Mouse (Mus musculus): ENCODE measurements at regions not wholly inside any gene's neighbourhood (a gene's known extent, or its start where the extent isn't known, plus 50 kb on each side); places are given as distances from the start of the nearest gene placed in this dataset.
"Not testable (repeated sequence)": the region's sequence is repeated elsewhere in the genome, so short reads cannot be mapped to it uniquely, and the experiment has no call there.

DNA sequence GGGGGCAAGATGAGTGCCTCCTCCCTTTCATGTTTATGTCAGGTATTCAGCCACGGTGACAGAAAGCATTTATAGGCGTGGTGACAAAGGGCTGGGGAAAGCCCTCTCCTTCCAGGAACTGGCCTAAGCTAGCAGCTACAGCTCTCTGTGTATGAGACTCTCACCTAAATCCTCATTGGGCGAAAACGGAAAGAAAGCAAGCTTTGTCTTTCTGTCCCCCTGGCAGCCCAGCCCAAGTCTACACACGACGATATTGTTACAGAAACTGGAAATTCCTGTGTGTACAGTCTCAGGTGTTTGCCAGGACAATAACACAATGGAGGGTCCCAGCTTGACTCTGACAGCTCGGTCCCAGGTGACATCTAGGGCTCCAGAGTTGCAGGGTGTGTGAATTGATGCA, 60.0 kb downstream of the Dact2 start:
- DNase-seq (ENCODE audit: low read depth), result no peak

DNA sequence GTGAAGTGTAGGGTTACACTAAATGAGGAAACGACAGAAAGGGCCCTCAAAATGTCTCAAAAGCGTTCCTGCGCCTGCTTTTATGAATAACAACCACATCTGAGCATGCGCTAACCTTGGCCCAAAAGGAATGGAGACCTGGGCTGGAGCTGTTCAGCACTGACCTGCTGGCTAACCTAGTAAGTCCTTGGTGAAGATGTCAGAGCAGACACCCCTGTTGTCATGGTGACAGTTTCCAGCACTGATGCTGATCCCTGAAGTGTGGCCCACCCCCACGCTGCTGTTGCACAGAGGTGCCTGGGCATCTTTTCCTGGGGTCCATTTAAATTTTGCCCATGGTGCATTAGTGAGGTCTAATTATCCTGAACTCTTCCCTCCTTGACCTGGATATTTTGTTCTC, 62.4 kb downstream of the Dact2 start:
- no peak for DNase-seq (ENCODE audit: low read depth)

DNA sequence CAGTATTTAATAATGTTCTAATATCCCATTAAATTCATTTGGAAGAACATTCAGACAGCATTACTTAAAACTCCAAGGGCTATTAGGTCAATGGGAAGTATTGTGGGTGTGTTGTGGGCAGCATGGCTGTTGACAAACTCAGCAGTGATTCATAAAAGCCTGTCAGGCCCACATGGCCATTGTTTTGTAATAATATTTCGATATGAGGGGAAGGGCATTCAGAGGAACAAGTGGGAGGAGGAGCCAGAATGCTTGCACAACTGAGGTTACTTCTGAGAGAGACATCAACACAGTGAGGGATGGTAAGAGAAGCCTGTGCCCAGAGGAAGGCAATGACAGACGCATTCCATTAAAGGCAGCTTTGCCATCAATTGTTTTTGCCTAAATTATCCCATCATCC, 63.8 kb downstream of the Dact2 start:
- DNase-seq (ENCODE audit: low read depth), result peak; percentile 62

DNA sequence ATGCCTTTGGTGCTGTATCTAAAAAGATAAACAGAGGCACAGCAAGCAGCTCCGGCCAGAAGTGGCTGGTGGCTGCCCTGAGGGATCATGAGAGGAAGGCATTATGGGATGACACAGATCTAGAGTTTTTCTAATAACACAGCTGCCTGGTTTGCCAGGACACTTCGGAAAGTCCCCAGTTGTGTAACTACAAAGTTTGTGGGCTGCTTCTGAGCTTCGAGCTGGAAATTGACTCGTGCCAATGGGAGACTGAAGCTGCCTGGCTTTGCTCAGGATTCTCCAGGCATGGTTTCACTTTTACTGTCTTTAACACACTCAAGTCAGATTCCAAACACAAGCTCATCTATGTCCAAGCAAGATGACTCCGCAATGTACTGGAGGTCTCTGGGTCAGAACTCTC, 65.2 kb downstream of the Dact2 start:
- DNase-seq (ENCODE audit: low read depth), result peak; percentile 62

DNA sequence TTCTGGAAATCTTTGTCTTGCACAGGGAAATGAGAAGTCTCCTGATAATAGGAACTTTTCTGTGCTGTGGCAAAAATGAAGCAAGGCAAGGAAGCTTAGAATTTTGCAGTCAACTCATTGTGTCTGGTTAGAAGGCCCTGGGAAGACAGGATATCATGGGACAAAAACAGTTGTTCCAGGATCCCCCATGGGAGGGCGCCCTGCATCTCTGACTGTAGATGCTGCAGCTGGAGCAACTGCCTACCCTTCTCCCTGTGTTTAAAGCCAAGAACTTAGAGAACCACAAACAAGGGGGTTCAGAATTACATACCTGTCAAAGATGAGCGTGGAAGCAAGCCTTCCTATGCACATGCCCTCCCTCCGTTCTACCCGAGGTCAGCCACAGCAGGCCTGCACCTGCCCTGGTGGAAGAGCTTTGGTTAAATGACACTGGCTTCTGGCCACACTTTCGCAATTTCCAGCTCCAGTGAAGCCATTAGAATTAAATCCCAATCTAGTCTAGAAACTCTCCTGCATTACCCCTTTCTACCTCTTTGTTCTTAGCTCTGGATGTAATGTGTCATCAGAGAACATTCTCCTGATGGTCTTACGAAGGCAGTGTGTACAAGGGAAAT, 67.3 kb downstream of the Dact2 start:
- DNase-seq (ENCODE audit: low read depth), result peak; percentile 70

DNA sequence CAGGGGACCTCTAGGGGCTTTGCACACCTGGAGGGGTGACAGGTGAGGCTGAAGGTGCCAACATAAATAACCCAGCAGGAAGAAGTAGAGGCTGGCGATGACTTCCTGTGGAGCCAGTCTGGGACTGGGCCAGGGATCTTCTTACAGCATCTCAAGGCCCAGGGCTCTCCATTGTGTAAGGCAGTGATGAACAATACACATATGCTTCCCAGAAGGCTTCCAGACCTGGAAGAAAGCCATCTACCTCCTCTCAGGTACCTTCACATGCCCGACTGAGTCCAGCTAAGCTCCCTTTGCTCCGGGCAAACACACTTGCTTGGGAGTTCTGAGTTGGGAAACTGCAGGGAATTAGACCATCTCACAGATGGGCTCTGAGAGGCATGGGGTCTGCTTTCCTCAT, 69.5 kb downstream of the Dact2 start:
- no peak for DNase-seq (ENCODE audit: low read depth)

DNA sequence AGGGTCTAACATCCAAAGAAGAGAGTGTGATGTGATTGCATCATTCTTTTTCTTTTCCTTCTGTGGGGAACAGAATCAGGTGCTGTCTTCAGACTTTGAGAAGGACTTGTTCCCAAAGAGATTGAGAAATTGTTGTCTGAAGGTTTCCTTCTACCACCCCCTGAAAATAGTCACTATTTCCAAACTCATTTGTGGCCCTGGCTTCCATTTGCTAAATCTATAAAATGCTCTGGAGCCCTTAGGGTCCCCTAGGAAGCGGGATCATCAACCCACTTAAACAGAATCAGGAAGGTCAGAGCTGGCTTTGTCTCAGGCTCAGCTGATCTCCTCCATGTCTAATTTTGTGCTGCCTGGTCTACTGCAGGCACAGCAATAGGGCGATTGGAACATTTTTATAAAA, 70.1 kb downstream of the Dact2 start:
- DNase-seq (ENCODE audit: low read depth), result no peak

DNA sequence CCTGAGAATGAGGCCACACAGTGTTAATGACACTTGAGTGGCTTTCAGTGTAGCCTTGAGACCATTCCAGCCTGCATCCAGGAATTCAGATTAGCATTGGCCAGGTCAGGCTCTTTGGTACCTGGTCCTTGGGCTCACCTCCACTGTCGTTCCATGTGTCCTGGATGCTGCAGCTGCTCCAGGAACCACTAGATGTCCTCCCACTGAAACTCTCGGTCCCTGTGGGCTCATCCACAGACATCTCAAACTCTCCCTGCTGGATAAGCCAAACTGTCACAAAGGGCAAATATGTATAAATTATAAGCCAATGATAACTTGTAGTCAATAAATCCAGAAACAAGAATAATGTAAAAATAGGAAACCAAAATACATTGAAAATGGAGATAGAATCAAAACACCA, 67.7 kb upstream of the Gm7358 start:
- not testable (repeated sequence) for DNase-seq (ENCODE audit: low read depth)

DNA sequence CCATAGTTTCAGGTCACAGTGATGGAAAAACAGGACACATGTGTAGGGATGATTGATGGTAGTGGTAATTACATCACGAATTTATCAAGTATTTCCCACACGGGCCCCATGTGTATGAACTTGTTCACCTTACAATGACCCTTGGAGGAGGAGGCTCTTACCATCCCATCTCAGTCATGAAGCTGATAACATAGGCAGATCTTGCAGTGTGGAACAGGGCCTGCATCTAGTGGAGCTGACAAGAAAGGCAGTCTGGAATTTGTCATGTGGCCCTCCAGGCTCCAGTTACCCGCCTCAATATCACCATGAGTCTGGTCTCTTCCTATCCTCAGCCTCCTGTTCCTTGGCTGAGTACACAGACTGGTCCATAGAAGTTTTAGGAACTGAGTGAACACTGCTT, 59.5 kb upstream of the Gm7358 start:
- no peak for DNase-seq (ENCODE audit: low read depth)

DNA sequence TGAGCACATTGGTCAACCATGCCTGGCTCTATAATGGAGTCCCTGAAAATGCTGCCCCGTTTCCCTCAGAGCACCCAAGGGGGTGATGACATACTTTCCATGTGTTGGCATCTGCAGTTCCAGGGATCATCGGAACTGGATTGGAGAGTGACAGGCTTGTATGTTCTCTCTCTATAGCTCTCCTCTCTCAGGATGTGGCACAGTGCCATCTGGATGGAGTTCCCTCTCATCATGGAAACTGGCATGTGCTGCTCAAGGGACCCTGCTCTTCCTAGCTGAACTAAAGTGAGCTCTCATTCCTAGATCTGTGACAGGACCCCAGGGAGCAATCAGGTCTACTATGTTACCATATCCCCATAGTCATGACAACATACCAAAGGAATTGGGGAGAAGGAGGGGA, 56.9 kb upstream of the Gm7358 start:
- peak; percentile 57 for DNase-seq (ENCODE audit: low read depth)

DNA sequence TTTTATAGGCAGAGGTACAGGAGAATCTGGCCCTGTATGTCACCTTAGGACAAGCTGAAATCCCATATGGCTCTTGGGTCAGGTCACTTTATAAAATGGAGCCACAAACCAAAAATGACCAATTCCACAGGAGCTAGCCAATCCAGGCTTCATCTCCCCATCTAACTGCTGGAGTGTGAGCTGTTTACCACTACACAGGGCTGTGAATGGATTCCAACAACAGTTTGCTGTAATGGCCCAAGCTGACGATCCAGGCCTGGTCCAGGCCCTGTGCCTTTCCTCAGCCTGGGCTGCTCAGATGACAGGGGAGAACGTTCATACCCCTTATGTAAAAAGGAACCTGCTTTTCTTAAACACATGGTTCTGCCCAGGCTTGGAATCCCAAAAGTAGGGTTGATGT, 55.5 kb upstream of the Gm7358 start:
- no peak for DNase-seq (ENCODE audit: low read depth)

DNA sequence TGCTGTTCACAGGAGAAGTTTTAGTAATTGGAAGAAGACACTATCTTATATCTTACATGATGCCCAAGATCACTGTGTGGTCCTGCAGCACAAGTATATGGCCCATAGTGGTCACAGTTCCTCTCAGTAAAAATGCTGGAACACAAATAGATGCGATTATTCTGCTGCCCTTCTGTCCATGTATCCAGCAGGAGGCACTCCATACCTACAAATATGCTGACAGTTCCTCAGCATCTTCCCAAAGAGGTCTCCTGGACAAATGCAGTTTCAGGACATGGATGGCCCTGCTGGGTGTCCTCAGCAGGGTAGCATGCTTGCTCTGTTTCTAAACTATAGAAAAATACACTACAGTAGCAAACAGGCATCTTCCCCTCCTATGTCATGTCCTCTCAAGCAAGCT, 52.4 kb upstream of the Gm7358 start:
- peak; percentile 77 for DNase-seq (ENCODE audit: low read depth)

All from NIH3T3 (cell line).